Mouse (Mus musculus) brain, embryonic 14.5 days (tissue): ENCODE measurements around the gene Rps5. TPM values are rescaled to one million over a fixed set of nuclear protein-coding genes. Genes with fewer than 3 reads are reported as not detected.

ENCODE experiments used
- DNase-seq: peaks from one replicate; pipeline ENCODE4 v3.0.0-alpha.2; 2011; ENCODE audit warnings: low read depth
- CTCF ChIP-seq: fragments of 200-500 bp; IDR thresholded peaks from 2 replicates; pipeline ENCODE4 v1.5.1; 2012; ENCODE audit warnings: inconsistent platforms, mild to moderate bottlenecking, moderate library complexity, borderline replicate concordance; ENCODE audit not compliant: insufficient read depth, insufficient read length; ENCODE audit errors: extremely low read depth
- POLR2A ChIP-seq: fragments of 200-500 bp; IDR thresholded peaks from 2 replicates; pipeline ENCODE4 v1.6.1; 2012; ENCODE audit warnings: mild to moderate bottlenecking, inconsistent platforms, borderline replicate concordance; ENCODE audit not compliant: poor library complexity, insufficient read depth, insufficient read length, severe bottlenecking; ENCODE audit errors: extremely low read depth
- polyA plus RNA-seq: library from polyadenylated mRNA; depleted of rRNA; stranded (reverse); fragments of >200 nt; gene quantifications from 2 replicates; pipeline ENCODE4 v1.2.3, GENCODE M21; 2012

Rps5 gene
- polyA plus RNA-seq, 1 experiment: 2,137 TPM

DNA sequence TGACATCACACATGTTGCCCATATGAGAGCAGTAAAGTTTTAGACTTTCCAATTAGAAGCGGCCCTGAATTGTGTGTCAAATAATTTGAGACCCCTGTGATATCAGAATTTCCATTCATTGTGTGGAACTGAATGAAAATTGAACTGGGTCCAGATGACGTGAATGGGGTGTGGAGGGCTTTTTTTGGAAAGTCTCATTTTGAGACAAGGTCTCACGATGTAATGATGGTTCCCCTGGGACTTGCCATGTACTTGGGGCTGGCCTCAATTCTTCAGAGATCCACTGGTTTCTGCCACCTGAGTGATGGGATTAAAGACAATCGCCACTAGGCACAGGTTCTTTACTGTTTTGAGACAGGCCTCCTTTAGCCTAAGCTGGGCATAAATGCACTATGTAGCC, 18.5 kb downstream of the Rps5 start:
- no peak for DNase-seq
- TF ChIP-seq CTCF: no peak
- TF ChIP-seq POLR2A: no peak

- no peak for DNase-seq
- TF ChIP-seq CTCF (peak; percentile 42; the same call in 1 of the 2 replicates), POLR2A (no peak)
These were observed 21.4 kb downstream of the Rps5 start for GRCm38 (mm10) chr7:12943488-12943887.

GRCm38 (mm10) chr7:12949032-12949871, 27.2 kb downstream of the Rps5 start:
- peak; percentile 73; the same call in 1 of the 2 replicates for TF ChIP-seq POLR2A
- TF ChIP-seq CTCF: no peak
- DNase-seq: peak; percentile 99

DNA sequence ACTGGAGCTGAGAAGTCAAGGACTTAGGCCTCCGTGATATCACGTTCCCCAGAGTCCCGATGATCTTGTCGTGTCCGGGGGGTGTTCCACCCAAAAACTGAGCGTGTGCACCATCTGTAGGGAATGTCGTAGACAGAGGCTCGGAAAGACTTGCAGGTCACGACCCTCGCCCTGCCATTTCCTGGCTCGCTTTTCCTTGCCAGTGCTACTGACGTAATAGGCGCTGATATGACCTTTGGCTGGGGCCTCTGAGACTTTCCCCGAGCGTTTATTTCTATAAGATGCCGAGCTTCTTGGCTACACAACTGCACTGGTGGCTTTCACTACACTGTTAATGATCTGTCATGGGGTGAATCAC, 27.8 kb downstream of the Rps5 start:
- TF ChIP-seq CTCF (no peak), POLR2A (no peak)
- no peak for DNase-seq

DNA sequence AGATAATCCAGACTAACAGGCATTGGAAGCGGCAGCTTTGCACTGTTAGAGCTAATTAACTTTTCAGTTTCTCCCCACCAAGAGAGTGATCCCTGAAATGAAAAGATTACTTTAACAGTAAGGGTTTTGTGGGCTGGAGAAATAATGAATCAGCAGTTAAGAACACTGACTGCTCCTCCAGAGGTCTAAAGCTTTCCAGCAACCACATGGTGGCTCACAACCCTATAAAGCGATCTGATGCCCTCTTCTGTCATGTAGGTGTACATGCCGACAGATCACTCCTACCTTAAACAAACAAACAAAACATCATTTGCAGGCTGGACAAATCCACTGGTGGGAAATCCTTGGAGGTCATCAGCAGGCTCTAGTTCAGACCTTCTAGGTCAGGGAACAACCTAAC, 32.8 kb downstream of the Rps5 start:
- DNase-seq: no peak

DNA sequence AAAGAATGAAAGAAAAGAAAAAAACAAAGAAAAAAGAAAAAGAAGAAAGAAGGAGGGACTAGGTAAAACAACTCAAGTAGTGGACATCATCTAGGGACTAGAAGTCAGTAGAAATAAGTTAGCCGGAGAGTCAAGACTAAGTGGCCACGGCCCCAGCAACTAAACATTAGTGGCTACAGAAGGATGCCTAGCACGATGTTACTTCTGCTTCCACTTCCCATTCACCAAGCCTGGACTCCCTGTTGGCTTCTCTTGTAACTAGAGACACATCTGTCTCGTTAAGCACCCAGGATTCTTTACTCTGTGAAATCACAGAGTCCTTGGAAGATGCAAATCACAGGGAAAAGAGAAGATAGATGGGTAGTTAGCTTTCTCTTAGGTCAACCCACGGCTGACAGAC, 35.4 kb downstream of the Rps5 start:
- DNase-seq: no peak
- TF ChIP-seq POLR2A (no peak), CTCF (no peak)

More for the DNA sequence above, 32.8 kb downstream of the Rps5 start:
- TF ChIP-seq CTCF: no peak
- no peak for TF ChIP-seq POLR2A

GRCm38 (mm10) chr7:12958948-12959347, 36.9 kb downstream of the Rps5 start:
- TF ChIP-seq CTCF: no peak
- TF ChIP-seq POLR2A: no peak
- no peak for DNase-seq

DNA sequence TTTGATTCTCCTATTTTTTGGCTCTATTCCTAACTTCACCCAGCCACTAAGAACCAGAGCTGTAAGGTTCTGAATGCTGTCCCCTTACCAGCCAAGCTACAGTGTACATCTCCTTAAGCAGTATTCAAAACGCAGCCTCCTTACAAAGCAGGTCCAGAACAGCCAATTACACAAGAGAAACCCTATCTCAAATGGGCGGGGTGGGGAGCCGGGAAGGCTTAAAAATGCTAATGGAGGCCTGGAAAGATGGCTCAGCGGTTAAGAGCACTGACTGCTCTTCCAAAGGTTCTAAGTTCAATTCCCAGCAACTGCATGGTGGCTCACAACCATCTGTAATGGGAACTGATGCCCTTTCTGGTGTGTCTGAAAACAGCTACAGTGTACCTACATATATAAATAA, 37.6 kb downstream of the Rps5 start:
- DNase-seq: no peak
- TF ChIP-seq CTCF (no peak), POLR2A (no peak)

DNA sequence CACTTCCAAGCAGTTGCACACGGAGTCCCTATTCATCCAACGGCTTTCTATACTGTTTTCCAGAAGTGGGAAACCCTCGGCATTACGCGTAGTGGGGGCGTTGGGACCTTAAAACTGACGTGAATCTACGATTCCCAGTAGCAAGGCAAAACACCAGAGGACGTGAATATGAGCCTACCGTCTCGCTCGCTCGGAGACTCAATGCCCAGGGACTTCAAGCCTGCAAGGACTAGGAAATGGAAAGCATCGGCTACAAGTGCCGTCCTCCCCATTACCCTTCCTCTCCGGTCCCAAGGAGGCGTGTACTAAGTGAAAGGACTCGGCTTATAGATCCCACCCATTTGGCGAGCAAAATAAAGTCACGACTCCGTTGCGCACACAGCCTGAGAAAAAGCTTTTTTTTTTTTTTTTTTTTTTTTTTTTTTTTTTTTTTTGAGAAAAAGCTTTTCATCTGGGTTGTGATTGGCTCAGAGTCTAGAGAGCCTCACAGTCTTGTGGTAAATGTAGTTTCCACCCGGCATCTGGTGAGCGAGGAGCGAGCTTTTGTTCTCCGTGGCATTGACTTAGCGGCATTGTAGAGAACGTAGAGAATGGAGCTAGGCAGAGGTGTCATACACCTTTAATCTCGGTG, 39.5 kb downstream of the Rps5 start:
- TF ChIP-seq CTCF (no peak), POLR2A (no peak; the same call in 1 of the 2 replicates)
- DNase-seq: peak; percentile 96

GRCm38 (mm10) chr7:12965678-12966091, 43.6 kb downstream of the Rps5 start, which contains the start of gene Zfp324:
Gene Zfp324, plus strand, starts transcription at chr7:12965838.
- TF ChIP-seq CTCF (no peak), POLR2A (peak; percentile 47; the same call in 1 of the 2 replicates)
- DNase-seq: peak; percentile 97

DNA sequence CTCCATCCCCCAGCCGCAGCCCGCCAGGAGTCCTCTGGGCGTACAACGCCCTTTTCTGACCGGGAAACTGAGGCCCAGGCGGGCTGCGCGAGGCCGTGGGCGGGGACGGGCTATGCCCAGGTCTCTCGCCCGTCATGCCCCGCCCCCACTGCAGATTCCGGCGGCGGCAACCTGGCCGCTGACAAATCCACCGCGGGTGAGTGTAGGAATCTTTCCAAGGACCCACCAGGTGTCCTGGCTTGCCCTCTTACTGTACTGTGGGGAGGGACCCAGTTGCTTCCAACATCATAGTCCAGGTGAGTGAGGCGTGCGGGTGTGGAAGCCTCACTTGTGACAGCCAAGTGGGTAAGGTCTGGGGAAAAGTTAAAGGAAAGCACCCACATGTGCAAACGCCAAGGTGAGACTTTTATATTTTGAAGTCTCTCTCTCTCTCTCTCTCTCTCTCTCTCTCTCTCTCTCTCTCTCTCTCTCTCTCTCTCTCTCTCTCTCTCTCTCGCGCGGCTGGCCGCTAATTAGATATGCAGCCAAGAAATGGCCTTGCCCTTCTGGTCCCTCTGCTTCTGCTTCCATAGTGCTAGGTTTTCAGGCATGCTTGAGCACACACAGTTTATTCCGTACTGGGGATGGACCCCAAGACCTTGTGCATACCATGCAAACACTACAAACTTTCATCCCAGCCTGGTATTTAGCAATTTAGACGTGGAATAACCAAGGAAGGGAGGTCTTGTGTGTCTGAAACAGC, 44.2 kb downstream of the Rps5 start:
- DNase-seq: peak; percentile 31
- TF ChIP-seq POLR2A (no peak), CTCF (no peak)
